Mouse (Mus musculus): Measurements from ENCODE around the gene Fam234b. TPM values are rescaled to one million over a fixed set of nuclear protein-coding genes. Genes with fewer than 3 reads are reported as not detected.

Gene Fam234b
- polyA plus RNA-seq (2012; rRNA removed): 157 and 162 TPM in 2 replicates

DNA sequence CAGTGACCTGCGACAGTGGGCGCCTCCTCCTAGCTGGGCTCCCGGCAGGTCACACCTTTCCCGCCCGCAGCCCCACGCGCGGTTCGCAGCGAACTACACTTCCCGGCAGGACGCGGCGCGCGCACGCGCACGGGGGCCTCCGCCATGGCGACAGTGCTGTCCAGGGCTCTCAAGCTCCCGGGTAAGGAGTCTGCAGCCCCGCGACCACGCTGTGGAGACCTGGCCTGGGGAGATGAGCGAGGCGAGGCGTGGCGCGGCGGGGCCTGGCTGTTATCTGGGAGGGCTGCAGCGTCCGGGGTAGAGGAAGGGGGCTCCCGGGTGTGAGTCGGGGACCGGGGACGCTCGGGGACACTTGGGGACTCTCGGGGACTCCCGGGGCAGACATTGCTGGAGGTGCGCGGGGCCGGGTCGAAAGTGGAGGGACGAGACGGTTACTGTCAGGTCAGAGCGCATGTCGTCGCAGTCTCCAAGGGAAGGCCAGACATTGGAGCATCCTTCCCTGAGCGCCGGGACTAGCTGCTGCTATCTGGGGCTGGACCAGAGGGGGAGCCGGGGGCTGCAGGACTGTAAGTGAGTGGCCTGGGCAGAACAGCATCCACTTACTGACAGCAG, at the start of gene Fam234b, which contains the start of gene Hebp1:
Gene Fam234b (plus strand): TSS at position 57 of the 612 bp plus-strand sequence.
Gene Hebp1 (minus strand): TSS at position 102 of the 612 bp plus-strand sequence.
- DNase-seq (ENCODE audit: extremely low spot score in 1 of 2, low spot score in 1 of 2): peak; percentile 66 to 88

- DNase-seq (ENCODE audit: extremely low spot score in 1 of 2, low spot score in 1 of 2): no peak
Observed at GRCm38 (mm10) chr6:135148506-135148905, 49.3 kb upstream of the Fam234b start.

GRCm38 (mm10) chr6:135149175-135149574, 48.6 kb upstream of the Fam234b start:
- no peak for DNase-seq (ENCODE audit: extremely low spot score in 1 of 2, low spot score in 1 of 2)

DNA sequence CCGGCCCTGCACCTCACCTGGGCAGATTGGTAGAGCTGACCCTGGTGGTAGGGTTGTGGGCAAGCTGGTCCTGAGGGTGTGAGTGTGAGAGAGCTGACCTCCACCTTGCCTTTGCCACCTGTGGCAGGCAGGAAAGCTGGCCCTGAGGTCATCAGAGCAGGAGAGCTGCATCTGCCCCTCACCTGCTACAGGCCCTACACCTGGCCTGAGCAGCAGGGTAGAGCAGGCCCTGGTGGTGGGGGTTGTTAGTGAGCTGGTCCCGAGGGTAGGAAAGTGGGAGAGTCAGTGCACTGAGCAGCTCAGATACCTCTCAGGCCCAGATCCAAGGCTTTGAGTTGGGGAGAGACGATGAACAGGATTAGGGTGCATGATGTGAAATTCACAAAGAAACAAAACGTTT, 48.1 kb upstream of the Fam234b start:
- no peak for DNase-seq (ENCODE audit: extremely low spot score in 1 of 2, low spot score in 1 of 2)

DNA sequence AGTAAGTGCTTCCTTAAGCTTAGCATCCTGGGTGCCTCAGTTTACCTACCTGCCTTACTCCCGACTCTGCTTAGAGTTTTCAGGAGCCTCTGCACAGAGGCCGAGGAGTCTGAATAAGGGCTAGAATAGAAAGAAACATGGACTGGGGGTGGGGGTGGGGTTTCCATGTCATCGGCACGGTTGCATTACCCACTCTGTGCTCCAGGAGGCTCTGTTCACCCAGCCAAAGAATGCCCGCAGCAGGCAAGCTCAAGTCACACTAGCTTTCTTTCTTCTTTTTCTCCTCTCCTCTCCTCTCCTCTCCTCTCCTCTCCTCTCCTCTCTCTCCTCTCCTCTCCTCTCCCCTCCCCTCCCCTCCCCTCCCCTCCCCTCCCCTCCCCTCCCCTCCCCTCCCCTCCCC, 47.5 kb upstream of the Fam234b start:
- DNase-seq (ENCODE audit: extremely low spot score in 1 of 2, low spot score in 1 of 2): peak in 1 of 2 experiments; percentile 51

GRCm38 (mm10) chr6:135153719-135154118, 44.1 kb upstream of the Fam234b start:
- DNase-seq (ENCODE audit: extremely low spot score in 1 of 2, low spot score in 1 of 2): peak in 1 of 2 experiments; percentile 57

GRCm38 (mm10) chr6:135156597-135156996, 41.2 kb upstream of the Fam234b start:
- no peak for DNase-seq (ENCODE audit: extremely low spot score in 1 of 2, low spot score in 1 of 2)

- DNase-seq (ENCODE audit: extremely low spot score in 1 of 2, low spot score in 1 of 2): no peak
Observed at GRCm38 (mm10) chr6:135157496-135157895, 40.3 kb upstream of the Fam234b start.

DNA sequence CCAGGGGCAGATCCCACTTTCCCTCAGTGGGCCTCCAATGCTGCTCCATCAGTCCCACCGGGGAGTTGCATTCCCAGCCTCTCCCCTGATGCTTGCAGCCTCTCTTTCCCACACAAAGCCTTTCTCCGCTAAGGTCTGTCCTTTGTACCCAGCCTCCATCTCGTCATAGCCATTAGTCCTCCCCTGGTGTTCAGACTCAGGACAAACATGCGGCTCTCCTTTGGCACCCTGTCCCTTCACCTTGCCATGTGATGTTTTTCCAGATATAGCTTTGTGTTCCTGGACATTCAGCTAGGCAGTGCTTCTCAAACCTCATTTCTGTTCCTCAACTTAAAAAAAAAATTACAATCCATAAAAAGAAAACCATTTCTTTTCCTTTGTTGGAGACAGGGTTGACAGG, 39.3 kb upstream of the Fam234b start:
- no peak for DNase-seq (ENCODE audit: extremely low spot score in 1 of 2, low spot score in 1 of 2)

DNA sequence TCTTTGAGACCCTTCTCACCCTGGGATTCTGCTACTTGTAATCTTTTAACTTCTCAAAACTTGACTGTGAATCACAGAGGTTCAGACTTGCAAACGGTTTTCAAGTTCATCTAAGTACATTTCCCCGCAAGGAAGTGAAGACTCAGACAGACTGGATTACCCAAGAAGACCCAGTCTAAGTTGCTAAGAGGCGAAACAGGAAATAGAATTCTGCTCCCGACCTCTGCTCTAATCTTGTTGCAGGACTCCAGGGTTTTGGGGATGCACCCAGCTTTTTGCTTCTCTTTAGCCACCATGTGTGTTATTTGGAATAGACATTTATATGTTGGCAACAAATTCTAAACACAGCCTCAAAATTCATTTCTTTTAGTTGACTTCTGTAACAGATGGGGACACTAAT, 36.4 kb upstream of the Fam234b start:
- no peak for DNase-seq (ENCODE audit: extremely low spot score in 1 of 2, low spot score in 1 of 2)

GRCm38 (mm10) chr6:135162311-135162710, 35.5 kb upstream of the Fam234b start:
- no peak for DNase-seq (ENCODE audit: extremely low spot score in 1 of 2, low spot score in 1 of 2)

- no peak for DNase-seq (ENCODE audit: extremely low spot score in 1 of 2, low spot score in 1 of 2)
Observed at GRCm38 (mm10) chr6:135162861-135163260, 34.9 kb upstream of the Fam234b start.

DNA sequence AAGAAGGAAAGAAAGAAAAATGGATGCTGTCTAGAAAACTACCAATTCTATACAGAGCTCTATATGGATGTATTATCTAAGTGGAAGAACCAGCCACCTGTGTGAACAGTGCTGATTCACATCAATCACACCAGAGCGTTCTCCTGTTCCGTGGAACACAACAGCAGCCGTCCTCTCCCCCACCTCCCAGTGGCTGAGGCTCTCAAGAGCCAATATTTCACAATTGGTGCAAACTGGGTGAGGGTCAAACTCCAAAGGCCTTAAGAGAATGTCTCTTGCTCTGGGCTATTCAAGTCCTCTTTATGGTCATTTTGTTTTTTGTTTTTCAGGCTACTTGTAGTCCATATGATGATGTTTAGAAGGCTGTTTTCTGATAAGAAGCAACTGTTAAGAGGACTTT, 32.6 kb upstream of the Fam234b start:
- DNase-seq (ENCODE audit: extremely low spot score in 1 of 2, low spot score in 1 of 2): no peak

DNA sequence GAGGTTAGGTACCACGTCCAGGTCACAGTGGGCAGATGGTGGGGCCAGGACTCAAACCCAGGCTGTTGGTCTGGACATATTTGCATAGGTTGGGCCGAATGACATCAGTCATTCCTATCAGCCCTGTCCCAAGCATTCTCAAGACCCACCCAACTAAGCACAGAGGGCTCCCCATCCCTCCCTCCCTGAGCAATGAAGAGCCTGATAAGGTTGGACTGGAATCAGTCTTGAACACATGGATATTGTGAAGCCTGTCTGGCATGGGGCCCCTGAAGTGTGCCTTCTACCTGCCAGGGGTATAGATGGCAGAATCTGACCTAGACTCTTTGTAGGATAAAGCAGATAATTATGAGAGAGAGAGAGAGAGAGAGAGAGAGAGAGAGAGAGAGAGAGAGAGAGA, 32.1 kb upstream of the Fam234b start:
- no peak for DNase-seq (ENCODE audit: extremely low spot score in 1 of 2, low spot score in 1 of 2)

DNA sequence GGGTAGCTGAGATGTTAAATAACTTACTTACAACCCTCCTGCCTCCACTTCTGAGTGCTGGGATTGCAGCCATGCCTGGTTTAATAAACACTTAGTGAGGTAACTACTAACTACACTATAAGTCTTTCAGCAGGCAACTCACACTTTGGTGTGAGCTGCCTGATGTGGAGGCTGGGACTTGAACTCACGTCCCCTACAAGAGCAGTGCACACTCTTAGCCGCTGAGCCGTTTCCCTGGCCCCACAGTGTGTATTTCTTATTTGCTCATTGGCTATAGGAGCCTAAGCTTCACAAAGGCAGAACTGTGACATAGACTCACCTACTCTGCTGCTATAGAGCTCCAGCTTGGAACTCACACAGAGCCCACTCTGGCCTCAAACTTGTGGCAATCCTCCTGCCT, 31.5 kb upstream of the Fam234b start:
- no peak for DNase-seq (ENCODE audit: extremely low spot score in 1 of 2, low spot score in 1 of 2)

DNA sequence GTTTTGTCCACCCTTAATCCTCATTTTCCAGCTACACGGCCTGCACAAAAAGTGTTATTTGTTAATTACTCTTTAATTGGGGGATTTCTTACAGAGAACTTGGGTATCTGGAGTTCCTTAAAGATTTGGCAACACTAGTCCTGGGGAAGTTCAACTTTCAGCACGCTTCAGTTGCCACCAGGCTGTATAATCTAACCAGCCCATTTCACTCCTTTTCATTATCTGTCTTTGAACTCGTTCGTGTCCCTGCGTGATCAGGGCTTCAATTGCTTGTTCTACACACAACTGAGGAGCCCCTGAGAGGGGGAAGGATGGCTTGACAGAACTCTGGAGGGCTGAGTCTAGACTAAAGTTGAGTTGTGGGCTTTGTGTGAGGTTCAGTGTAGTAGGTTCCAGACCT, 31.1 kb upstream of the Fam234b start:
- no peak for DNase-seq (ENCODE audit: extremely low spot score in 1 of 2, low spot score in 1 of 2)

DNA sequence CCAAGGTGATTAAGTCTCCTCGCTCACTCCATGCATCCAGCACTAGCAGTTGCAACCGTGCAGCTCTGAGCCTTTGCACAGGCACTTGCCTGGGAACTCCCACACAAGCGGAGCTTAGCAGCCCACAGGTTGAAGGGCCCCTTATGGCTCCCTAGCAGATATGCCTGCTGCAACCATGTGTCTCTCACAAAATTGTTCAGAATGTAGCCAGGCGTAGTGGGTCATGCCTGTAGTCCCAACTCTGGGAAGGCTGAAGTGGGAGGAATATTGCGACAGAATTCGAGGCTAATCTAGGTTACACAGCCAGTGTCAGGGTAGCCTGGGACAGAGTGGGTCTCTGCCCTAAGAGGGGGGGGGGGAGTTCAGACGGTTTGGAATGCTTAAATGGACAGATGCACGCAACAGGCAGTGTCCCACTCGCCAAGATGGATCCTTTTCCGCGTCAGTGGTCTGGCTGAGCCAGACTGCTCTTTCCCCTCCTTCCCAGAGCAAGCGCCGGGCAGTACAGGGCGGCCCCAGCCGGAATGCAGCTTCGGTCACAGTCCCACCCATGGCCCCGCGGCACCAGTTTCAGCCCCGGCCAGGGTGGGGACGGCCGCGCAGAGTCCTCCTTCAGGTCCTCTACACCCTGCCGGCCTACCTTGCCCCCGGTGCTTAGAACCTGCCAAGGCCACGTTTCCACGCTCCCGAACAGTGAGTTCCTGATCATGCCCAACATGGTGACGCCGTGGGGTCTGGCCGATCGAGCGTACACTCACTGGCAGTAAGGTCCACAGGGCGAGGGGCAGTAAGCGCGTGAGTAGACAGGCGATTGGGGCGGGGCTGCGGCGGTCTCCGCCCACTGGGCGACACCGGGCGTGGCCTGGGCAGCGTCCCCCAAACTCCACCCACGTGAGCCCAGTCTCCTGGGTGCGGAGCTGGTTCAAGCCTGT, 30.1 kb upstream of the Fam234b start:
- peak; percentile 42 to 79 for DNase-seq (ENCODE audit: extremely low spot score in 1 of 2, low spot score in 1 of 2)

DNA sequence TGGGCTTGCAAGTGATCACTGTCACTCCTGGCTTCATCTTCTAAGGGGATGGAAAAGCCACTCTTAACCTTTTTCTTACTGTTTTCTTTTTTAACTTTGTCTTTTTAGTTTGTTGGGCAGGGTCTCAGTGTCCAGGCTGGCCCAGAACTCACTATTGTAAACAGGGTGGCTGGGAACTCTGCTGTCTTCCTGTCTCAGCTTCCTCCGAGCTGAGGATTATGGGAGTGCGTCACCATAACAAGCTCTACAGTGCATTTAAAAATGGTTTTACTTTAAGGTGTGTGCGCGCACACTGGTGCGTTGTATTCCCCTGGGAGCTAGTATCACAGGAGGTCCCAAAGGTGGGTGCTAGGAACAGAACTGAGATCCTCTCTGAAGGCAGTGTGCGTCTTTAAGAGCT, 29.3 kb upstream of the Fam234b start:
- no peak for DNase-seq (ENCODE audit: extremely low spot score in 1 of 2, low spot score in 1 of 2)

DNA sequence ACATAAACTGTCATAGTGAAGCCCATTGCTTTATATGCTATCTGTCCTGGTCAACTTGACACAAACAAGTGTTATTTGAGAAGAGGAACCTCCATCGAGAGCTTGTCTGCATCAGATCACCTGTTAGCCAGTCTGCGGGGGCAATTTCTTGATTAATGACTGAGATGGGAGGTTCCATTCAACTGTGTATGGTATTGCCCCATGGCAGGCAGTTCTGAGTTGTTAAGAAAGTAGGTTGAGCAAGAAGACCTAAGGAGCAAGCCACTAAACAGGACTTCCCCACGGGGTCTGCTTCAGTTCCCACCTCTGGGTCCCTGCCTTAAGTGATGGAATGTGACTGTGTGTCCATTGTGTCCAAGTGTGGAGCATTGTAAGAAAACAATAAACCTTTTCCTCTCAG, 28.5 kb upstream of the Fam234b start:
- no peak for DNase-seq (ENCODE audit: extremely low spot score in 1 of 2, low spot score in 1 of 2)

- no peak for DNase-seq (ENCODE audit: extremely low spot score in 1 of 2, low spot score in 1 of 2)
Observed at GRCm38 (mm10) chr6:135171736-135172135, 26.0 kb upstream of the Fam234b start.

GRCm38 (mm10) chr6:135175014-135175413, 22.8 kb upstream of the Fam234b start:
- DNase-seq (ENCODE audit: extremely low spot score in 1 of 2, low spot score in 1 of 2): peak; percentile 31 to 63

GRCm38 (mm10) chr6:135177271-135177670, 20.5 kb upstream of the Fam234b start:
- no peak for DNase-seq (ENCODE audit: extremely low spot score in 1 of 2, low spot score in 1 of 2)
